Mouse (Mus musculus) megakaryocyte, embryonic 14.5 days (primary cell): ENCODE results near the gene Ptpn22. TPM values are rescaled to one million over a fixed set of nuclear protein-coding genes. Genes with fewer than 3 reads are reported as not detected.
A peak's percentile ranks its signal among the peaks of the same experiment; 100 is the strongest.

ENCODE experiments used
- H3K27me3 ChIP-seq: replicated peaks from 2 replicates; pipeline ENCODE3; 2012; ENCODE audit warnings: inconsistent platforms
- H3K36me3 ChIP-seq: replicated peaks from 2 replicates; pipeline ENCODE3; 2012; ENCODE audit warnings: low read length, inconsistent platforms, mixed read lengths
- H3K4me1 ChIP-seq: 2 replicates; pipeline ENCODE4 v1.6.1; 2012; ENCODE audit warnings: inconsistent platforms
- H3K4me3 ChIP-seq: replicated peaks from 2 replicates; pipeline ENCODE3; 2012; ENCODE audit warnings: moderate library complexity, mild to moderate bottlenecking, inconsistent platforms
- H3K9me3 ChIP-seq: 2 replicates; pipeline ENCODE4 v1.6.1; 2012; ENCODE audit warnings: inconsistent platforms
- FLI1 ChIP-seq: IDR thresholded peaks from 2 replicates; pipeline ENCODE4 v1.6.1; 2012; ENCODE audit warnings: low read length, inconsistent platforms, mixed read lengths
- GATA1 ChIP-seq: IDR thresholded peaks from 3 replicates; pipeline ENCODE4 v1.6.1; 2012; ENCODE audit warnings: mixed read lengths, low read length, inconsistent platforms, borderline replicate concordance
- polyA plus RNA-seq: library from polyadenylated mRNA; stranded (reverse); fragments of >175 nt; gene quantifications from 2 replicates; pipeline ENCODE4 v1.2.3, GENCODE M21; 2012; ENCODE audit warnings: low replicate concordance; ENCODE audit not compliant: insufficient read depth

The Ptpn22 gene
- polyA plus RNA-seq, 1 experiment: 3.6 TPM

DNA sequence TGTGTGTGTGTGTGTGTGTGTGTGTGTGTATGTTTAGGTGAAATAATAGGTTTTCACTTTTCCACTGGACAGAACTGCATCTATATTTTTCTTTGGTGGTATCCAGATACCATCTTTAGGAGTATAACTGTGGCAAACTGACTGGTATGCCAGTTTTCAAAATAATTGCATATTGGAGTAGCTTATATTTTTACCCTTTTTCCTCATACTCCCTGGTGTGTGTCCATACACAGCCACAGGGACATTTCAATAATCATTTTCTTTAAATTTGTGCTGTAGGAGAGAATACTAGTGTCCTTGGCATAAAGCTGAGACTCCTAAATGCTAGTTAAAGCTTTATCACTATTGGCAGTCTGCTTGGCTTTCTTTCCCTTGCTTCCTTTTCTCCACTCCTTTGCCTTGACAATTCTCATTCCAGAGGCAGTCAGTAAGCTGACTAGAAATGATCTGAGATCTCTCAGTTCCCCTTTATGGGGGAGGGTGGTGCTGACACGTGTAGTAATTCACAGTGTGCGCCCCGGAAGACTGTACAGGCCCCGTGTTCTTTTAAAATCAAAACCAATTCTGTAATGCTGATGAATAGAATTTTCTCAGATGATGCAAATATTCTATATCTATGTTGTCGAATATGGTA is 56.7 kb downstream of the Ptpn22 start:
- Histone ChIP-seq H3K36me3 (peaks cover 9% of the 10 kb centered on the region), H3K9me3 (no peaks in the 10 kb centered on the region), H3K4me1 (peaks cover 27% of the 10 kb centered on the region), H3K4me3 (peak overlapping the region; percentile 98), H3K27me3 (no peaks in the 10 kb centered on the region)
- TF ChIP-seq GATA1: no peak
- TF ChIP-seq FLI1: no peak

DNA sequence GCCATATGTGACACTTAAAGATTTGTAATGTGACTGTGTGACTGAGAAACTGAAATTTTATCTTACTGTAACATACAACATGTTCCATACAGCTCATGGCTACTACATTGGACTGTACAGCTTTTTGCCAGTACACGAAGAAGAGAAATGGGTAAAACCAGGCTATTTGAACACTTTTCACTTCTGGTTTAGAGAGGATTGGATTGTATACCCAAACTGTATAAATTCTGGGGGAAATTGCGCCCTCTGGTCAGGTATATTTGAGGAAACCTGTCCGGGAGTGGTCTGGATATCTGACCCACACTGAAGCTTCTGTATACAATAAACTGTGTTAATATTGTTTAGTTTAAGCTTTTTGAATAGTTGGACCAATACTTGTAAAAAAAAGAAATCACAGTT is 57.2 kb downstream of the Ptpn22 start:
- H3K4me1 ChIP-seq: peaks cover 32% of the 10 kb centered on the region
- H3K4me3 ChIP-seq: peak overlapping the region; percentile 98
- peaks cover 9% of the 10 kb centered on the region for H3K36me3 ChIP-seq
- no peak for TF ChIP-seq GATA1
- TF ChIP-seq FLI1: no peak
- H3K27me3 ChIP-seq: no peaks in the 10 kb centered on the region
- no peaks in the 10 kb centered on the region for H3K9me3 ChIP-seq

DNA sequence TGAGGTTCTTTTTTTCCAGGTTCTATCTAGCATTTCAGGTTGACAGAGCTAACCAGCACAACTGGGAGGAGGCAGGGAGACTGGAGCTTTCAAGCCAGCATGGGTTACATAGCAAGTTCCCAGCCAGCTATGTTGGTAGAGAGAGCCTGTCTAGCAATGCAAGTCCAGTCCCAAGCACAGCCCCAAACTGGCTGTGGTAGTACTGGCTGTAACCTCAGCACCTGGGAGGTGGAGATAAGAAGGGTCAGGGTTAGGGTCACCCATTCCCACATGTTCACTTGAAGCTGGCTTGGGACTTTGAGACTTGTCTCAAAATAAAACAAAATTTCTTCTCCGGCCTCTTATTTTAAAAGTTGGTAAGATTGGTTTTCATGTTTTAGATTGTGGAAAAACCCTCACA is 60.5 kb downstream of the Ptpn22 start:
- Histone ChIP-seq H3K36me3 (peaks cover 11% of the 10 kb centered on the region), H3K9me3 (no peaks in the 10 kb centered on the region), H3K4me1 (peaks cover 63% of the 10 kb centered on the region), H3K4me3 (peak overlapping the region; percentile 73), H3K27me3 (no peaks in the 10 kb centered on the region)
- TF ChIP-seq FLI1 (no peak), GATA1 (no peak)

DNA sequence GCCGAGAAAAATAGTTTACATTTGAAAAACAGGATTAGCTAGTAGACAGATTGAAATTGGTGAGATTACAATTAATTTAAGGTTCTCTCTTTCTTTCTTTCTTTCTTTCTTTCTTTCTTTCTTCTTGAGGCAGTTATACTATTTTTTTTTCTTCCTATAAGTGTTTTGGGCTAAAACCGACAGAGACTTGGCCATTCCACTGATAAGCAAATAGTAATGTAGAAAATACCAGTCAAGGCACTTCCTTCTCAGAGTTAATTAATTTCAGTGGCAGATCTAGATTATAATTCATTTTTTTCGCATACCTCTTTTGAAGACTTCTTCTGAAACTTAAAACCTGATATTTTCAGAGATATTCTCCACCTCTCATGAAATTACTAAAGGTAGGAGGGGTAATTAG is 65.7 kb downstream of the Ptpn22 start:
- peaks cover 33% of the 10 kb centered on the region for H3K36me3 ChIP-seq
- H3K9me3 ChIP-seq: no peaks in the 10 kb centered on the region
- TF ChIP-seq FLI1: no peak
- TF ChIP-seq GATA1: no peak
- H3K4me3 ChIP-seq: no peak overlapping the region
- H3K4me1 ChIP-seq: peaks cover 58% of the 10 kb centered on the region
- H3K27me3 ChIP-seq: no peaks in the 10 kb centered on the region

DNA sequence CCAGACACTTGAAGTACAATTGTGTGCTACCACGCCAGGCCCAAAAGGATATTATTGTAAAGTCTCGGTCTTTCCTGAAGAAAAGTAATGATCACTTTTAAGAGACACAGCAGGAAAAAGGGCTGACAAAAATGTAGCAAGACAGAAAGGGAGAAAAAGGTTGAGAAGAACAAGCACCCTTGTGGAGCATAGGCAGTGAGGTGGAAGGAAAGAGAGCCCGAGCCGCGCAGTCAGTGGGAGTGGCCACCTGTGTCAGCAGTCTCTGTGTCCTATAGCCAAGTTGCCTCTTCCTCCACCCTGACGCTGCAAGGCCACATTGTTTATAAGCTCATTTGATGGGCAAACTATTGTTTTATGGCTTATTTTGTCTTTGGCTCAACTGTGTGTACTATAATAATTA is 67.9 kb downstream of the Ptpn22 start:
- Histone ChIP-seq H3K9me3 (no peaks in the 10 kb centered on the region), H3K36me3 (peaks cover 47% of the 10 kb centered on the region), H3K4me1 (peaks cover 36% of the 10 kb centered on the region), H3K4me3 (peak overlapping the region; percentile 83), H3K27me3 (no peaks in the 10 kb centered on the region)
- TF ChIP-seq FLI1 (no peak), GATA1 (no peak)

DNA sequence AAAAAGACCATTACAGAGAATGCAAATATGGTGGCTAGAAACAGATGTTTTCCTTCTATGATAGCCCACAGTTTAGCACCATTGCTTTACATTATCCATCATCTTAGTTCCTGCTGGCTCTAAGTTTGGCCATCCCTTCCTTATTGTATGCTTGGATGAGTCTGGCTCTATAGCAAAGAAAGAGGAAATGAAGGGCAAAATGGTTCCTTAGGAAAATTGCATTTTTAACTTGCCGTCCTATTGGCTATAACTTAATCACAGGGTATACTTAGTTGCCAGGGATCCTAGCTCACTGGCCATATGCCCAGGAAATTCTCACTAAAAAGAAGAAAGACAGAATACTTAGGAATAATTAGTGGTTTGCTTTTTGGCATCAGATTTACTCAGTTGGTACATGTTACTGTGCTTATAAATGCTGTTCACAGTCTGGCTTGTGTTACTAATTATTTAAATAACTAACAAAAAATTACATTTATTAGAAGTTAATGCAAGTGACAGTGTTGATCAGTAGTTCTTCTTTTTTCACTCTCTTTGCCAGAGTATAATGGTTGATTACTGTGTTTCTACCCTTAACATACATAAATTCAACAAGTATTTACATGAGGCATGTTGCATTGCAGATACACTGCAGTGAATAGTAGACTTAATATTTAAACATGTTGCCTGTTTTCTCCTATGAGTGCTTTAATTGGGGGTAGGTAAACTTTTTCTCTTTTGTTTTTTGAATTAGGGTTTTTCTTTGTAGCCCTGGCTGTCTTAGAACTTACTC is 85.4 kb downstream of the Ptpn22 start:
- H3K36me3 ChIP-seq: peaks cover 52% of the 10 kb centered on the region
- no peaks in the 10 kb centered on the region for H3K9me3 ChIP-seq
- H3K4me3 ChIP-seq: no peak overlapping the region
- H3K27me3 ChIP-seq: no peaks in the 10 kb centered on the region
- peaks cover 54% of the 10 kb centered on the region for H3K4me1 ChIP-seq
- no peak for TF ChIP-seq GATA1
- TF ChIP-seq FLI1: no peak

DNA sequence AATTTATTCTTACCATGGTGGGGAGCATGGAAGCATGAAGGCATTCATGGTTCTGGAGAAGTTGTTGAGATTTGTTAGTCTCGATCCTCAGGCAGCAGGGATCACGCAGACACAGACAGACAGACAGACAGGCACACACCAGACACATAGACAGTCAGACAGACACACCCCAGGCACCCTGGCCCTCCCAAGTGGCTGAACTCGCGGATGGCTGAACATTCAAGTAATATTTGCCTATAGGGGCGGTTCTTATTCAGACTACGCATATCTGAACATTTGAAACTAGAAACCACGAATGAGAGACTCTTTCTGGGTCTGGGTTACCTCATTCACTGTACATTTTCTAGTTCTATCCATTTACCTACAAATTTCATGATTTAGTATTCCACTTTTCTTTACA is 89.1 kb downstream of the Ptpn22 start:
- no peak for TF ChIP-seq FLI1
- no peak for TF ChIP-seq GATA1
- Histone ChIP-seq H3K4me3 (no peak overlapping the region), H3K27me3 (no peaks in the 10 kb centered on the region), H3K36me3 (peaks cover 54% of the 10 kb centered on the region), H3K4me1 (peaks cover 59% of the 10 kb centered on the region), H3K9me3 (no peaks in the 10 kb centered on the region)

DNA sequence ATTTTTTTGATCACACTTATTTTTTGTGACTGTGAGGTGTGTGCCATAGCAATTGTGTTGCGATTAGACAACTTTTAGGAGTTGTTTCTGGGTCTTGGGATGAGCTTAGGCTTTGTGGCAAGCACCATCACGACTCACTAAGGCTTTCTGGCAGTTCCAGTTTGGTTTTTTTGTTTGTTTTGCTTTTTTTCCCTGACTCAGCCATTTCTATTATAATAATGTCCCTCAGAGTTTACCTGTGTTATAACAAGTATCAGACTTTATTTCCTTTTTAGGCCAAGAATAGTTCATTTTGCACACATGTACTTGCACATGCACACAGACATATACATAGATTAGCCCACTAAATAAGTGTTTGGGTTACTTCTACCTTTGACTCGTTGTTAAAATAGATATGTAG is 101.0 kb downstream of the Ptpn22 start:
- Histone ChIP-seq H3K36me3 (peaks cover 83% of the 10 kb centered on the region), H3K4me1 (peaks cover 18% of the 10 kb centered on the region), H3K9me3 (no peaks in the 10 kb centered on the region), H3K27me3 (no peaks in the 10 kb centered on the region), H3K4me3 (no peak overlapping the region)
- TF ChIP-seq GATA1 (no peak), FLI1 (no peak)

Other genes with a start within 250 kb of the Ptpn22 start
- not detected in 2 replicates for gene Atg4a-ps, start 213.7 kb upstream of the Ptpn22 start, polyA plus RNA-seq
- 0.12 TPM in 1 of 2 replicates, not detected in the other for gene Olfml3, start 121.8 kb upstream of the Ptpn22 start, polyA plus RNA-seq
- not detected in 2 replicates for gene Gm10964, start 120.4 kb upstream of the Ptpn22 start, polyA plus RNA-seq
- gene Hipk1, start 68.2 kb upstream of the Ptpn22 start, polyA plus RNA-seq: 23.3 and 49.7 TPM in 2 replicates
- 3.1 and 10.5 TPM in 2 replicates for gene Dclre1b, start 50.4 kb upstream of the Ptpn22 start, polyA plus RNA-seq
- 2.8 and 3.6 TPM in 2 replicates for gene Ap4b1, start 50.3 kb upstream of the Ptpn22 start, polyA plus RNA-seq
- not detected in 2 replicates for gene Gm43064, start 50.2 kb upstream of the Ptpn22 start, polyA plus RNA-seq
- gene Bcl2l15, start 27.2 kb upstream of the Ptpn22 start, polyA plus RNA-seq: not detected in 2 replicates
- gene Rsbn1, start 54.3 kb downstream of the Ptpn22 start, polyA plus RNA-seq: 9.0 and 18.1 TPM in 2 replicates
- gene Phtf1, start 108.3 kb downstream of the Ptpn22 start, polyA plus RNA-seq: 4.0 and 5.0 TPM in 2 replicates